Mouse (Mus musculus): ENCODE measurements around the gene Tmcc1. TPM values are rescaled to one million over a fixed set of nuclear protein-coding genes. Genes with fewer than 3 reads are reported as not detected.

Gene Tmcc1
- total and polyA plus RNA-seq, 3 experiments = 9.1 to 30.6 TPM; not detected in 1

- H3K4me1 ChIP-seq (ENCODE audit: control insufficient read depth in 1 of 2, insufficient read depth in 2 of 2, low read length in 2 of 2) = no peaks in the 10 kb centered on the region
- DNase-seq (ENCODE audit: low read depth, low spot score) = no peak
- no peaks in the 10 kb centered on the region for H3K79me2 ChIP-seq (ENCODE audit: control insufficient read depth, insufficient read depth, low read length, poor library complexity)
Measured at GRCm38 (mm10) chr6:115969103-115969502, 224.2 kb downstream of the Tmcc1 start.

GRCm38 (mm10) chr6:115968700-115969099 is 224.6 kb downstream of the Tmcc1 start:
- Histone ChIP-seq H3K27me3 (ENCODE audit: control insufficient read depth in 1 of 2, insufficient read depth in 2 of 2, low read length in 2 of 2) (no peaks in the 10 kb centered on the region), H3K9ac (ENCODE audit: control insufficient read depth, low read depth, low read length, poor library complexity, severe bottlenecking) (no peak overlapping the region), H3K4me1 (ENCODE audit: control insufficient read depth in 1 of 2, insufficient read depth in 2 of 2, low read length in 2 of 2) (no peaks in the 10 kb centered on the region), H3K4me3 (ENCODE audit: control insufficient read depth in 1 of 2, insufficient read depth in 1 of 2, low read depth in 2 of 2, low read length in 2 of 2) (no peak overlapping the region), H3K9me3 (replicated peaks; ENCODE audit: insufficient read depth, low read length) (no peaks in the 10 kb centered on the region), H3K36me3 (ENCODE audit: control insufficient read depth in 1 of 2, insufficient read depth in 2 of 2, low read length in 2 of 2) (no peaks in the 10 kb centered on the region), H3K79me2 (ENCODE audit: control insufficient read depth, insufficient read depth, low read length, poor library complexity) (no peaks in the 10 kb centered on the region), H3K27ac (ENCODE audit: control insufficient read depth, low read depth, low read length) (no peak overlapping the region)
- no peak for DNase-seq (ENCODE audit: low read depth, low spot score)
- TF ChIP-seq MAX (IDR thresholded peaks at IDR 0.05; ENCODE audit: low read length) = no peak
- no peak for TF ChIP-seq ZC3H11A (IDR thresholded peaks at IDR 0.05; ENCODE audit: low read depth, low read length)
- TF ChIP-seq UBTF (IDR thresholded peaks at IDR 0.05; ENCODE audit: borderline replicate concordance, insufficient read depth, low read depth, low read length) = no peak
- TF ChIP-seq HCFC1 (IDR thresholded peaks at IDR 0.05; ENCODE audit: low read depth, low read length) = no peak
- TF ChIP-seq TBP (IDR thresholded peaks at IDR 0.05; ENCODE audit: low read depth, low read length) = no peak
- TF ChIP-seq POLR2A (IDR thresholded peaks at IDR 0.05; ENCODE audit: control insufficient read depth in 1 of 2, insufficient read depth in 1 of 2, low read depth in 1 of 2, low read length in 2 of 2, poor library complexity in 1 of 2) = no peak

More at GRCm38 (mm10) chr6:115969103-115969502, 224.2 kb downstream of the Tmcc1 start:
- Histone ChIP-seq H3K27ac (ENCODE audit: control insufficient read depth, low read depth, low read length) (no peak overlapping the region), H3K9ac (ENCODE audit: control insufficient read depth, low read depth, low read length, poor library complexity, severe bottlenecking) (no peak overlapping the region), H3K36me3 (ENCODE audit: control insufficient read depth in 1 of 2, insufficient read depth in 2 of 2, low read length in 2 of 2) (no peaks in the 10 kb centered on the region), H3K4me3 (ENCODE audit: control insufficient read depth in 1 of 2, insufficient read depth in 1 of 2, low read depth in 2 of 2, low read length in 2 of 2) (no peak overlapping the region), H3K27me3 (ENCODE audit: control insufficient read depth in 1 of 2, insufficient read depth in 2 of 2, low read length in 2 of 2) (no peaks in the 10 kb centered on the region), H3K9me3 (replicated peaks; ENCODE audit: insufficient read depth, low read length) (no peaks in the 10 kb centered on the region)
- TF ChIP-seq ZKSCAN1 (IDR thresholded peaks at IDR 0.05; ENCODE audit: low read depth, low read length) (no peak), NELFE (IDR thresholded peaks at IDR 0.05; ENCODE audit: low read depth, low read length) (no peak)

Other genes with a start within 250 kb of the Tmcc1 start
- not detected in 2 replicates for gene H1foo, start 248.5 kb downstream of the Tmcc1 start, total RNA-seq (2012; rRNA removed)
- not detected for gene H1foo, start 248.5 kb downstream of the Tmcc1 start, polyA plus RNA-seq (2012; ENCODE audit: insufficient read depth in 1 of 2, insufficient read length in 2 of 2, low read depth in 1 of 2, low replicate concordance in 2 of 2, missing spikeins in 1 of 2)
- 4.8 and 6.6 TPM in 2 replicates for gene Plxnd1, start 198.5 kb downstream of the Tmcc1 start, total RNA-seq (2012; rRNA removed)
- 10 to 100 TPM in 1 of 2 experiments, not detected in 1; 19.2 TPM for gene Plxnd1, start 198.5 kb downstream of the Tmcc1 start, polyA plus RNA-seq (2012; ENCODE audit: insufficient read depth in 1 of 2, insufficient read length in 2 of 2, low read depth in 1 of 2, low replicate concordance in 2 of 2, missing spikeins in 1 of 2)
- 25.3 and 28.6 TPM in 2 replicates for gene Washc2, start 14.6 kb upstream of the Tmcc1 start, total RNA-seq (2012; rRNA removed)
- 10 to 100 TPM in 1 of 2 experiments, not detected in 1; 38.3 TPM for gene Washc2, start 14.6 kb upstream of the Tmcc1 start, polyA plus RNA-seq (2012; ENCODE audit: insufficient read depth in 1 of 2, insufficient read length in 2 of 2, low read depth in 1 of 2, low replicate concordance in 2 of 2, missing spikeins in 1 of 2)
- 4.3 and 4.4 TPM in 2 replicates for gene Zfand4, start 70.7 kb upstream of the Tmcc1 start, total RNA-seq (2012; rRNA removed)
- gene Zfand4, start 70.7 kb upstream of the Tmcc1 start, polyA plus RNA-seq (2012; ENCODE audit: insufficient read depth in 1 of 2, insufficient read length in 2 of 2, low read depth in 1 of 2, low replicate concordance in 2 of 2, missing spikeins in 1 of 2) = 1 to 10 TPM in 1 of 2 experiments, not detected in 1; 5.5 TPM
- gene March8, start 144.5 kb upstream of the Tmcc1 start, total RNA-seq (2012; rRNA removed) = 20.8 and 22.7 TPM in 2 replicates
- 10 to 100 TPM in 1 of 2 experiments, not detected in 1; 24.9 TPM for gene March8, start 144.5 kb upstream of the Tmcc1 start, polyA plus RNA-seq (2012; ENCODE audit: insufficient read depth in 1 of 2, insufficient read length in 2 of 2, low read depth in 1 of 2, low replicate concordance in 2 of 2, missing spikeins in 1 of 2)

Measured in MEL (cell line).